Mouse (Mus musculus) mouse embryonic stem cell (cell line): ENCODE results near the gene Rnf216.

Source experiments
- in situ Hi-C, 2 experiments: fragments of 300-500 bp; cut with MboI; formaldehyde crosslinking; loops; 1 replicate in 1 of 2; 3 replicates in 1 of 2; pipeline ENCODE4 v1.14.3; 2019 to 2020; ENCODE audit warnings: low sequenced_read_pairs in 2 of 2, low pct_unique_long_range_greater_than_20kb in 1 of 2, mixed read lengths in 1 of 2; ENCODE audit not compliant: unreplicated experiment in 1 of 2

Rnf216 gene

GRCm38 (mm10) chr5:143122125-143122524, 9.3 kb upstream of the Rnf216 start:
- in situ Hi-C loops: no loop called here

- in situ Hi-C loops: no loop called here
Measured at GRCm38 (mm10) chr5:143106842-143107241, 6.0 kb downstream of the Rnf216 start.

- in situ Hi-C loops: no loop called here
Measured at GRCm38 (mm10) chr5:143103231-143103630, 9.6 kb downstream of the Rnf216 start.

GRCm38 (mm10) chr5:143101626-143102025, 11.2 kb downstream of the Rnf216 start:
- in situ Hi-C loops: no loop called here

- in situ Hi-C loops: no loop called here
Measured at GRCm38 (mm10) chr5:143095256-143095655, 17.5 kb downstream of the Rnf216 start.

GRCm38 (mm10) chr5:143092891-143093290, 19.9 kb downstream of the Rnf216 start:
- in situ Hi-C loops: no loop called here

GRCm38 (mm10) chr5:143084898-143085297, 27.9 kb downstream of the Rnf216 start:
- in situ Hi-C loops: no loop called here

- in situ Hi-C loops: no loop called here
Measured at GRCm38 (mm10) chr5:143079806-143080205, 33.0 kb downstream of the Rnf216 start.

- in situ Hi-C loops: no loop called here
Measured at GRCm38 (mm10) chr5:143076603-143077143, 36.1 kb downstream of the Rnf216 start.

GRCm38 (mm10) chr5:143075987-143076386, 36.8 kb downstream of the Rnf216 start:
- in situ Hi-C loops: no loop called here

- in situ Hi-C loops: no loop called here
Measured at GRCm38 (mm10) chr5:143069048-143069447, 43.7 kb downstream of the Rnf216 start.

GRCm38 (mm10) chr5:143068382-143068781, 44.4 kb downstream of the Rnf216 start:
- in situ Hi-C loops: no loop called here

- in situ Hi-C loops: no loop called here
Measured at GRCm38 (mm10) chr5:143066551-143066958, 46.2 kb downstream of the Rnf216 start.

GRCm38 (mm10) chr5:143066096-143066495, 46.7 kb downstream of the Rnf216 start:
- in situ Hi-C loops: no loop called here

GRCm38 (mm10) chr5:143065230-143065629, 47.6 kb downstream of the Rnf216 start:
- in situ Hi-C loops: no loop called here

GRCm38 (mm10) chr5:143062251-143062650, 50.5 kb downstream of the Rnf216 start:
- in situ Hi-C loops: no loop called here

GRCm38 (mm10) chr5:143061511-143061910, 51.3 kb downstream of the Rnf216 start:
- in situ Hi-C loops: no loop called here

- in situ Hi-C loops: no loop called here
Measured at GRCm38 (mm10) chr5:143060774-143061385, 51.9 kb downstream of the Rnf216 start.

GRCm38 (mm10) chr5:143059958-143060357, 52.8 kb downstream of the Rnf216 start:
- in situ Hi-C loops: no loop called here

- in situ Hi-C loops: no loop called here
Measured at GRCm38 (mm10) chr5:143059182-143059581, 53.6 kb downstream of the Rnf216 start.
